Mouse (Mus musculus) urinary bladder, postnatal 14 days (tissue): ENCODE results near the gene Hdx.

Experiments
- DNase-seq: peaks from one replicate; pipeline ENCODE4 v3.0.0; 2021; ENCODE audit warnings: low spot score

Gene Hdx

DNA sequence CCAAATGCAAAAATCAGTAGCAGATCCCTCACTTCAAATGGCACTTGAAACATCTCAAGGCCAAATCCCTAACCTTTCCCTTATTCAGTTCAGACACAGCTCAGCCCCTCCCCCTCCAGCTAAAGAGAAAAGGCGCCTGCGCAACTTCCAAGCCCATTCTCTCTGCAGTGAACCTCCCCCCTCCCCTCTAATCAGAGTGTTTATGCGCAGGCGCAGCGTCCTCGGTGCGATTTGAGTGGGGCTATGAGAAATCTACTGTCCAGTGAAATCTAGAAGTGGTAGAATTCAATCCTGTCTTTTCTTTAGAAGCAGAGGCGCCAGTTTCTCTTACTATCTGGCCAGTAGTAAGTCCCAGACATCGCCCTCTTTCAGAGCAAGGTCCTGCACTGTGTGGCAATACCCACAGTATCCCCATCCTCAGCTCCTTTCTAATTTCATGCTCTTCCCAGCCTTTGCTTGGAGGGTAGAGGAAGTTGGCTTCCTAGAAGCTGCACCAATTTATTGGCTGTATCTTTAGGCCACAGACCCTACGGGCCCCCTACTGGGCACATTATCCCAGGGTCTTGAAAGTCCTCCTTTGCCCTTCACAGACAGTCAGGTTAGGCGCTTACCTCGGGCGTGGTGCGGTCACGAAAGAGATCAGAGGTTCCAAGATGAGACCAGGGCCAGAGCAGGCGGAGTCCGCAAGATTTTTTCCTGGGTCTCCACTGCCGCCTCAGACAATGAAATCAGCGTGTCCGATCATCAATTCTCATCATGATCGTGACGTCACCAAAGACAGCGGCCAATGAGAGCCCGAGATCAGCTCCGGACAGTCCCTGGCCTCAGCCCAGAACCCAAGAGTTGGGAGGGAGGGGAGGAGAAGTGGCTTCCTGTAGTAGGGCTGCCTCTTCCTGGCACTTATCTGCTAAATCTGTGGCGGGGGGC is at the start of gene Hdx:
Hdx (minus strand) TSS at position 724 of the 927 bp plus-strand sequence.
- peak; percentile 9 for DNase-seq

DNA sequence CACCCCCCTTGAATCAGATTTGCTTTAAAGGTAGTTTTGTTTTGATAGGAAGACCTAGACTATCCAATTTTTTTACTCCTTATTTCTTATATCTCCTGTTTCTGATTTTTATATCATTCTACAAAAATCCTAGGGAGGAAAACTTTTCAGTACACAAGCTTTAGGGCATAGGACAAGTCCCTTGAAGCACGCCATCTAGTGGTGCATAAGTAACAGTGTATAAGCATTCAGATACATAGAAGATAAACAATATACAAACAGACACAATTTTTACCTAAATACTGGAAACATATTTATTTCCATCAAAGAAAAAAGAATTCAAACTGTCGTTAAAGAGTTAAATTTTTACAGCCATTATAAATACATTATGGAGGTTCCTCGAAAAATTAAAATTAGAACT is 11.2 kb downstream of the Hdx start:
- no peak for DNase-seq

GRCm38 (mm10) chrX:111671685-111672084 is 25.2 kb downstream of the Hdx start:
- DNase-seq: no peak

- DNase-seq: no peak
Measured at GRCm38 (mm10) chrX:111660381-111660780, 36.5 kb downstream of the Hdx start.

- DNase-seq: no peak
Measured at GRCm38 (mm10) chrX:111658671-111659070, 38.2 kb downstream of the Hdx start.

DNA sequence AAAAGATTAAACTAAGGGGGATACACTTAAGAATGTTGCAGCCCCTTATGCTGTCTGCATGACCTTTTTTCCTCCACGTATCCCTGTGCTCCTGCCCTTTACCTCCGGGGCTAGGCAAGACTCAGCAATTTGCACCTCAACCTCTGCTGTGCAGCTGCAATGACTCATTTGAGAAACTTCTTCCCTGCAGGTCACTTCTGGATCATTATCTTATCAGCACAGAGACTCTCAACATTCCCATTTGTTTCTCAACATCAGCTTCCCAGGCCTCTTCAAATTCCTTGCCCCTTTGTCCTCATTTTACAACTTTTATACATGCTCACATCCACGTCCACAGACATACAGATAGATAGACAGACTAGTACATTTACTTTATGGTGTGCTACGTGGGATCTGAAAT is 51.9 kb downstream of the Hdx start:
- no peak for DNase-seq

- no peak for DNase-seq
Measured at GRCm38 (mm10) chrX:111640616-111641015, 56.3 kb downstream of the Hdx start.

DNA sequence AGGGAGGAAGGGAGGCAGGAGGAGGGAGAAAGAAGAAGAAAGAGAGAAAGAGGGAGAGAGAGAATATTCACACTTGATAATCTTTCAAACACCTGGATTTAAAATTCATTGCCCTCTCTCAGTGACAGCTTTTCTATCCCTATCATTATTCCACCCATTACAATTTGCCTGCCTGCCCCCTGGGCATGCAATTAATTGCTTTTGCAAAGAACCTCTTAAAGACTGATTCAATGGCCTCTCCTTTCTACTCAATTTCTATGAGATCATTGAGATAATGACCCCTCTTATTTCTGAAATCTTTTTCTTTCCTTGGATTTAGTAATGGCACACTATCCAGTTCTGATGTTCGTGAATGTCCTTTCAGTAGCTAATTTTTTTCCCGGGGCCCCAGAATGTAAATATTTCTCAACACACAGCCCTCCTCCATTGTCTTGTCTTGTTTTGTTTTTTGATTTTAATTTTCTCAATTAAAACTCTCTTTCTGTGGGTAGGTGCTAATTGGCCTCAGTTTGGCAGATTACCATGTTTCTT is 99.2 kb downstream of the Hdx start:
- DNase-seq: no peak

DNA sequence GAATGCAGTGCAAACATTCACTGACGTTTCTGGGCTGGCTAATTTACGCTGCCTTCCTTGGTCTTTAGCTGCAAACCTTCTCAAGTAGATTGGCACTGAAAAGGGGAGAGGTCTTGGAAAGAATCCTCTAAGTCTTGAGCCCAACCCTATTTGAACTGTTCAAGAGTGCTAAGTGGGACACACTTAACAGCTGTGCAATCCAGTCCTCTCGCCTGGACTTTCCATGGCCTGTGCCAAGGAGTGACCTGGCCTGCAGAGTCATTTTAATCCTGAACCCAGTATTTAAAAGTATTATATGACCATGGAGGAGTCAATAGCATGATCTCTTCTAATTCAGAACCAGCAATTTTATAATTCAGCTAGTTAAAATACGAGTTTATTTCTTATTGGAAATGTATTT is 109.3 kb downstream of the Hdx start:
- no peak for DNase-seq

DNA sequence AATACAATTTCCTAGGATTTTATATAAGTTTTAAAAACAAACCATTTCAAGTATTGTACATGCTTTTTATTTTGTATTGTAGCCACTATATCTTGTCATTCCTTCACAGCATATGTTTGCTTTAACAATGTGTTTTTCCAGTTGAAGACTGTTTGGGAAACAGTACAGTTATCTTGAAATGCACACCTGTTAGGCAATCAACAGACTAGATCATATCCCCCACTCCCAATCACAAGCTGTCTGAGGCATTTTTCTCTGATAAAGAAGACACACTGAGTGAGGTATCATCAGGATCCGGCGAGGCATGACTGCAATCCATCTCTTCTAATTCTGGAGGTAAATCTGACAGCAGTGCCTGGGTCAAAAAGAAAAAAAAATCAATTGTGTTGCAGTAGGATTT is 119.8 kb downstream of the Hdx start:
- DNase-seq: no peak

GRCm38 (mm10) chrX:111537859-111538258 is 159.0 kb downstream of the Hdx start, which contains the start of gene Rps6ka6:
TSS of gene Rps6ka6 (minus strand) at chrX:111537959.
- no peak for DNase-seq
